Comparison of ENCODE assay signal across 27 mouse cellular contexts in the genomic region with DNA sequence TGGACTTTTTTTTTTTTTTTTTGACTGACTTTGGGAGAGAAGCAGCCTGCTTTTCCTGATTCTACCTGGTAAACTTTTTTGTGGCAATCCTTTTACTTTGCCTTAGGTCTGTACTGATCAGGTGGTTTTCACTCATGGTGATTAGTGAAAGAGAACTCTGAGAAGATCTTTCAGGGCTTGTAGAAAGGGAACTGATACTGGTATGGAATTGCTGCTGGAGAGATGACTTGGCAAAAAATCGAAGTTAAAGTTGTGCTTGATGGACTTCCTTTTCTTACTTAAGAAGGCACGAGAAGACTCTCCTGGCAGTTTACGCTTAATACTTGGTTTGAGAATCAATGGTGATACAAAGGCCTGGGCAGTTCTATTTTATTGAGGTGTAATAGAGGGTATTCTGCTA. TPM values are rescaled to one million over a fixed set of nuclear protein-coding genes. Genes with fewer than 3 reads are reported as not detected.
DNase-seq lines count a peak whose midpoint lies in the region; ATAC-seq and TF ChIP-seq lines count a peak whose summit lies in the region.
"Had no signal": no experiment of that assay in that cellular context is flagged by ENCODE, and none has a peak within 500 bp of the region (broad histone marks: within the 10 kb centered on the region; RNA-seq: fewer than 3 reads in every experiment).

No protein-coding gene starts in this region.

- no peak for TF ChIP-seq CTCF in liver, adult 2 months (IDR thresholded peaks at IDR 0.05; ENCODE audit: low read depth, low read length)

- no peak overlapping the region for H3K4me3 ChIP-seq in liver, adult 2 months (ENCODE audit: insufficient read depth, low read depth, low read length)
- no peak overlapping the region for H3K4me3 ChIP-seq in liver, embryonic 12.5 days
- no peak overlapping the region for H3K4me3 ChIP-seq in kidney, embryonic 14.5 days (ENCODE audit: low read length)
- H3K4me3 ChIP-seq: embryonic facial prominence, embryonic 13.5 days; embryonic facial prominence, embryonic 15.5 days; erythroblast, embryonic 14.5 days; forebrain, embryonic 10.5 days; forebrain, embryonic 12.5 days had no signal

- no peaks in the 10 kb centered on the region for H3K4me1 ChIP-seq in liver, adult 2 months (ENCODE audit: control insufficient read depth, insufficient read depth, low read length)
- no peaks in the 10 kb centered on the region for H3K4me1 ChIP-seq in liver, embryonic 12.5 days
- no peaks in the 10 kb centered on the region for H3K4me1 ChIP-seq in kidney, embryonic 14.5 days (ENCODE audit: control insufficient read depth, insufficient read depth, low read length)
- H3K4me1 ChIP-seq: embryonic facial prominence, embryonic 13.5 days; embryonic facial prominence, embryonic 15.5 days; forebrain, embryonic 10.5 days; forebrain, embryonic 12.5 days had no signal

- H3K79me2 ChIP-seq in liver, adult 2 months (ENCODE audit: control insufficient read depth, insufficient read depth, low read length): no peaks in the 10 kb centered on the region

- no peak overlapping the region for H3K27ac ChIP-seq in liver, adult 2 months (replicated peaks; ENCODE audit: insufficient read depth, low read depth, low read length)
- no peak overlapping the region for H3K27ac ChIP-seq in liver, embryonic 12.5 days
- no peak overlapping the region for H3K27ac ChIP-seq in kidney, embryonic 14.5 days (ENCODE audit: low read depth, low read length)
- H3K27ac ChIP-seq: embryonic facial prominence, embryonic 13.5 days; embryonic facial prominence, embryonic 15.5 days; forebrain, embryonic 10.5 days; forebrain, embryonic 12.5 days had no signal

- H3K36me3 ChIP-seq in liver, adult 2 months (ENCODE audit: control insufficient read depth, insufficient read depth, low read length): peaks cover 4% of the 10 kb centered on the region
- no peaks in the 10 kb centered on the region for H3K36me3 ChIP-seq in liver, embryonic 12.5 days
- no peaks in the 10 kb centered on the region for H3K36me3 ChIP-seq in kidney, embryonic 14.5 days (ENCODE audit: control insufficient read depth, insufficient read depth, low read length)
- H3K36me3 ChIP-seq: embryonic facial prominence, embryonic 13.5 days; embryonic facial prominence, embryonic 15.5 days; forebrain, embryonic 10.5 days; forebrain, embryonic 12.5 days; G1E had no signal

- ATAC-seq in liver, embryonic 12.5 days: no peak
- no peak for ATAC-seq in kidney, embryonic 14.5 days (ENCODE audit: low FRiP score, low TSS enrichment)
- ATAC-seq: forebrain, embryonic 14.5 days; forebrain, postnatal 0 days had no signal

- no peaks in the 10 kb centered on the region for H3K27me3 ChIP-seq in liver, adult 2 months (ENCODE audit: control insufficient read depth, insufficient read depth, low read length)
- no peaks in the 10 kb centered on the region for H3K27me3 ChIP-seq in liver, embryonic 12.5 days (replicated peaks)
- H3K27me3 ChIP-seq in kidney, embryonic 14.5 days (ENCODE audit: control insufficient read depth, insufficient read depth, low read length): no peaks in the 10 kb centered on the region
- H3K27me3 ChIP-seq: embryonic facial prominence, embryonic 13.5 days; embryonic facial prominence, embryonic 15.5 days; forebrain, embryonic 12.5 days had no signal

- no peak for TF ChIP-seq POLR2A in liver, adult 2 months (IDR thresholded peaks at IDR 0.05; ENCODE audit: extremely low read depth, insufficient read depth, low read length)

- H3K4me2 ChIP-seq in liver, embryonic 12.5 days: no peak overlapping the region
- no peak overlapping the region for H3K4me2 ChIP-seq in kidney, embryonic 14.5 days (replicated peaks; ENCODE audit: low read depth, low read length)
- H3K4me2 ChIP-seq: embryonic facial prominence, embryonic 13.5 days; embryonic facial prominence, embryonic 15.5 days; forebrain, embryonic 12.5 days had no signal

- no peaks in the 10 kb centered on the region for H3K9me3 ChIP-seq in liver, embryonic 12.5 days (replicated peaks)
- 0 out of 2 replicates have a peak, but pooled peaks cover 3% of the 10 kb centered on the region for H3K9me3 ChIP-seq in kidney, embryonic 14.5 days (ENCODE audit: control insufficient read depth, low read length)
- H3K9me3 ChIP-seq: embryonic facial prominence, embryonic 13.5 days; embryonic facial prominence, embryonic 15.5 days; forebrain, embryonic 10.5 days; forebrain, embryonic 12.5 days; G1E had no signal

- peak; percentile 25 for DNase-seq in liver, adult 2 months (ENCODE audit: extremely low read depth, low read depth, low spot score)
- DNase-seq in A20 (ENCODE audit: low read depth, low spot score) (peak; percentile 57), MEL-GATA-1-ER (ENCODE audit: extremely low read depth, low read depth) (peak; percentile 6)
- DNase-seq: adrenal gland, adult 2 months; adrenal gland, postnatal 10 days; adrenal gland, postnatal 25 days; cerebellum, adult 11 months; cerebellum, adult 18-20 months; cerebellum, adult 8-10 months; cerebellum, adult 9-11 months; cerebellum, postnatal 14 days; cerebellum, postnatal 36 days; embryo, embryonic 11 days; forebrain, postnatal 0 days had no signal

- H3K9ac ChIP-seq in liver, adult 2 months (ENCODE audit: low read depth, low read length): no peak overlapping the region
- no peak overlapping the region for H3K9ac ChIP-seq in liver, embryonic 12.5 days
- H3K9ac ChIP-seq in kidney, embryonic 14.5 days (ENCODE audit: low read depth, low read length): no peak overlapping the region
- H3K9ac ChIP-seq: embryonic facial prominence, embryonic 13.5 days; embryonic facial prominence, embryonic 15.5 days; forebrain, embryonic 12.5 days; forebrain, postnatal 0 days had no signal

- WGBS in liver, adult 2 months: 89% methylated on average over 3 of the region's 3 CpGs
- WGBS in liver, embryonic 12.5 days (ENCODE audit: insufficient replicate concordance): 47% methylated on average over 3 of the region's 3 CpGs
- 88% methylated on average over 3 of the region's 3 CpGs for WGBS in kidney, embryonic 14.5 days

RNA-seq across cellular contexts. Expression of a gene that starts 34.2 kb away (rescaled TPM):
- 327 and 562 TPM in 2 replicates for total RNA-seq in liver, adult 2 months (2014; rRNA removed)
- 81.8 and 100 TPM in 2 replicates for polyA plus RNA-seq in liver, adult 2 months (2012; rRNA removed)
- polyA plus RNA-seq in liver, embryonic 12.5 days (2016; fragmentation: Nextera tagmentation; extraction: Ambion mirVana): 0.05 TPM in 1 of 2 replicates, not detected in the other
- not detected in 2 replicates for polyA plus RNA-seq in kidney, embryonic 14.5 days (2014; fragmentation: Nextera tagmentation; extraction: Ambion mirVana)
- total RNA-seq: adrenal gland, postnatal 25 days; common myeloid progenitor, adult 5-6 weeks; forebrain, postnatal 0 days had no signal
- polyA plus RNA-seq: adrenal gland, adult 2 months; brain, embryonic 14.5 days; C2C12; embryonic facial prominence, embryonic 11.5 days; embryonic facial prominence, embryonic 13.5 days; embryonic facial prominence, embryonic 15.5 days; erythroblast, embryonic 14.5 days; forebrain, embryonic 10.5 days; forebrain, embryonic 12.5 days; forebrain, embryonic 14.5 days; forebrain, postnatal 0 days; G1E had no signal

RNA-seq across cellular contexts. Expression of a gene that starts 40.2 kb away (rescaled TPM):
- total RNA-seq in liver, adult 2 months (2014; rRNA removed): 107 and 127 TPM in 2 replicates
- 20.8 and 26.0 TPM in 2 replicates for polyA plus RNA-seq in liver, adult 2 months (2012; rRNA removed)
- polyA plus RNA-seq in liver, embryonic 12.5 days (2016; fragmentation: Nextera tagmentation; extraction: Ambion mirVana): 0.32 and 0.51 TPM in 2 replicates
- not detected in 2 replicates for polyA plus RNA-seq in kidney, embryonic 14.5 days (2014; fragmentation: Nextera tagmentation; extraction: Ambion mirVana)
- total RNA-seq: adrenal gland, postnatal 25 days; common myeloid progenitor, adult 5-6 weeks; forebrain, postnatal 0 days had no signal
- polyA plus RNA-seq: adrenal gland, adult 2 months; brain, embryonic 14.5 days; C2C12; embryonic facial prominence, embryonic 11.5 days; embryonic facial prominence, embryonic 13.5 days; embryonic facial prominence, embryonic 15.5 days; erythroblast, embryonic 14.5 days; forebrain, embryonic 10.5 days; forebrain, embryonic 12.5 days; forebrain, embryonic 14.5 days; forebrain, postnatal 0 days; G1E had no signal

RNA-seq across cellular contexts. Expression of a gene that starts 53.8 kb away (rescaled TPM):
- 513 and 673 TPM in 2 replicates for total RNA-seq in liver, adult 2 months (2014; rRNA removed)
- 112 and 117 TPM in 2 replicates for polyA plus RNA-seq in liver, adult 2 months (2012; rRNA removed)
- 29.4 and 32.1 TPM in 2 replicates for polyA plus RNA-seq in liver, embryonic 12.5 days (2016; fragmentation: Nextera tagmentation; extraction: Ambion mirVana)
- polyA plus RNA-seq in kidney, embryonic 14.5 days (2014; fragmentation: Nextera tagmentation; extraction: Ambion mirVana): 3.4 and 5.5 TPM in 2 replicates
- total RNA-seq: adrenal gland, postnatal 25 days; common myeloid progenitor, adult 5-6 weeks; forebrain, postnatal 0 days had no signal
- polyA plus RNA-seq: adrenal gland, adult 2 months; C2C12; embryonic facial prominence, embryonic 11.5 days; erythroblast, embryonic 14.5 days; forebrain, embryonic 10.5 days; forebrain, embryonic 12.5 days; forebrain, embryonic 14.5 days; forebrain, postnatal 0 days; G1E had no signal

Comparison
In these comparisons a context has a peak if more than half of its experiments do, and no peak if none do; other contexts are left out.
1. RNA of a gene that starts 34.2 kb away (polyA plus RNA-seq): 81.8 to 100 TPM in liver, adult 2 months; 0.05 TPM in liver, embryonic 12.5 days and not detected in kidney, embryonic 14.5 days; every median in the first group is over 10 times any median in the second.
2. RNA of a gene that starts 40.2 kb away (polyA plus RNA-seq): 20.8 to 26.0 TPM in liver, adult 2 months; 0.32 to 0.51 TPM in liver, embryonic 12.5 days and not detected in kidney, embryonic 14.5 days; every median in the first group is over 10 times any median in the second.
3. DNase-seq: peak in every context shown above with its lines; median percentile 57 in A20; 25 in liver, adult 2 months; 6 in MEL-GATA-1-ER.